Mouse (Mus musculus) hindbrain, postnatal 0 days (tissue): ENCODE data around the gene Zfr. TPM values are rescaled to one million over a fixed set of nuclear protein-coding genes. Genes with fewer than 3 reads are reported as not detected.

Experiments used
- ATAC-seq: fragments of 200-750 bp; cut with Nextera tagmentation; 2 replicates; pipeline ENCODE4 v1.8.0; 2017; ENCODE audit warnings: mild to moderate bottlenecking, moderate TSS enrichment, moderate library complexity
- DNase-seq: peaks from one replicate; pipeline ENCODE4 v3.0.0-alpha.2; 2015; ENCODE audit warnings: low spot score
- H3K27ac ChIP-seq: fragments of 300-500 bp; sonication (generic); 2 replicates; pipeline ENCODE4 v1.5.1; 2014; ENCODE audit warnings: mild to moderate bottlenecking
- H3K27me3 ChIP-seq: fragments of 300-500 bp; sonication (generic); 2 replicates; pipeline ENCODE4 v1.6.1; 2014; ENCODE audit warnings: low read length, mixed read lengths; ENCODE audit not compliant: insufficient read depth
- H3K36me3 ChIP-seq: fragments of 300-500 bp; sonication (generic); 2 replicates; pipeline ENCODE4 v1.6.1; 2014; ENCODE audit warnings: low read length, mixed read lengths; ENCODE audit not compliant: insufficient read depth
- H3K4me1 ChIP-seq: fragments of 300-500 bp; sonication (generic); 2 replicates; pipeline ENCODE4 v1.6.1; 2014; ENCODE audit warnings: antibody characterized with exemption, low read length, mixed read lengths; ENCODE audit not compliant: insufficient read depth
- H3K4me2 ChIP-seq: fragments of 300-500 bp; sonication (generic); 2 replicates; pipeline ENCODE4 v1.6.1; 2014; ENCODE audit warnings: low read depth, mild to moderate bottlenecking, low read length, moderate library complexity, mixed read lengths
- H3K4me3 ChIP-seq: fragments of 300-500 bp; sonication (generic); 2 replicates; pipeline ENCODE4 v1.5.1; 2014; ENCODE audit warnings: low read length
- H3K9ac ChIP-seq: fragments of 300-500 bp; sonication (generic); replicated peaks from 2 replicates; pipeline ENCODE4 v1.6.1; 2014; ENCODE audit warnings: mild to moderate bottlenecking, low read length, moderate library complexity, mixed read lengths
- H3K9me3 ChIP-seq: fragments of 300-500 bp; sonication (generic); 2 replicates; pipeline ENCODE4 v1.6.1; 2016; ENCODE audit warnings: low read length, mixed read lengths
- CTCF ChIP-seq: IDR thresholded peaks from 2 replicates; pipeline ENCODE4 v1.5.1; 2016; ENCODE audit warnings: antibody characterized with exemption, control low read depth, low read depth
- WGBS: fragments of 180-500 bp; shearing (Covaris S2); extraction: QIAGEN DNeasy Blood & Tissue Kit; methylation state at CpG from one replicate; pipeline ENCODE4 v1.1.7; 2014; 5-methylcytosine and 5-hydroxymethylcytosine counted together
- polyA plus RNA-seq: library from polyadenylated mRNA; unstranded; fragments of >200 nt; fragmentation: Nextera tagmentation; extraction: Ambion mirVana; gene quantifications from 2 replicates; pipeline ENCODE4 v1.2.1, GENCODE M21; 2015
- total RNA-seq: library from RNA; depleted of rRNA; stranded (reverse); fragments of >200 nt; gene quantifications from 2 replicates; pipeline ENCODE4 v1.2.3, GENCODE M21; 2014

Gene Zfr
- total and polyA plus RNA-seq, 2 experiments from 2014 or later, result 219 to 281 TPM

DNA sequence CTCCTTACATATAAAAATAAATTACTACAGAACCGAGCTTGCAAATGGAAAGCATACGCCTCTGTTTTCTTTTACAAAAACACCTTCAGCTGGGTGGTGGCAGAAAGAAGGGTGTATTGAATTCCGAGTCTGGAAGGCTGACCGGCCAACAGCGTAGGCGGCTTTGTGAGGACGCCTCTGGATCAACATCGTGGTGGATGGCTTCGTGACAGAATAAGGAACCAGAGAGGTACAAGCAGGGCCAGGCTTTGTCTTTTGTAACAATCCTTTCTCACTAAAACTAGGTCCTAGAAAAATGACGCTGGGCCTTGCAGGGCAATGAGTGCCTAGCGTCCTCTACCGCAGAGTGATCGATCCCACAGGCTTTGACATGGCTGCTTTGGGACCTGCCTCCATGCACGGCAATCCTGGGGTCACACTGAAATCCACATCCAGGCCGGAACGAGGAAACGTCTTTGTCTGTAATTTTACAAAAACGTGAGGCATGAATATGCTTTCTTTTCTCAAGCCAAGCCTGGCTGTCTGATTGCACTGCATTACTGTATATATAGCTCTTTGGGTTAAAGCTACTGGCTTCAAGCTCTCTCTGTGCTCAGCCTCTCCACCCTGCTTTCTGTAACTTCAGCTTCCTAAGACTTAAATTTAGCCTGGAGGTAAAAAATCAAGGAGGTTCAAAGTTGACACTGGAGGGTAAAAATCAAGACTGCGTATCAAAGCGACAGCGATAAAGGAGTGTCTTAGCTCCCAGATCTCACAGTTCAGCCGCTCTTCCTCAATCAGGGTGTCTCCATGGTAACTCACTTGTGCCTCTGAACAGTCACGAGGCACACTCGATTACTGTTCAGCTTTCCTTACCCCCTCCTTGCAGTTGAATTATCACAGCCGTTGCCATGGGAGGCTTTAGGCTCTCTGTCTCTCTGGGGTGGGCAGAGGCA, 24.3 kb upstream of the Zfr start:
- WGBS, result 28% methylated on average over 25 of the region's 25 CpGs
- H3K9me3 ChIP-seq, result no peaks in the 10 kb centered on the region
- no peak overlapping the region for H3K9ac ChIP-seq
- H3K27ac ChIP-seq, result peak overlapping the region; percentile 73
- peak; percentile 81 for DNase-seq
- H3K36me3 ChIP-seq, result no peaks in the 10 kb centered on the region
- no peaks in the 10 kb centered on the region for H3K27me3 ChIP-seq
- peaks cover 4% of the 10 kb centered on the region; the same call in 1 of the 2 replicates for H3K4me1 ChIP-seq
- no peak overlapping the region for H3K4me3 ChIP-seq
- ATAC-seq, result peak; percentile 95
- peak overlapping the region; percentile 0; the same call in 1 of the 2 replicates for H3K4me2 ChIP-seq
- TF ChIP-seq CTCF, result no peak

DNA sequence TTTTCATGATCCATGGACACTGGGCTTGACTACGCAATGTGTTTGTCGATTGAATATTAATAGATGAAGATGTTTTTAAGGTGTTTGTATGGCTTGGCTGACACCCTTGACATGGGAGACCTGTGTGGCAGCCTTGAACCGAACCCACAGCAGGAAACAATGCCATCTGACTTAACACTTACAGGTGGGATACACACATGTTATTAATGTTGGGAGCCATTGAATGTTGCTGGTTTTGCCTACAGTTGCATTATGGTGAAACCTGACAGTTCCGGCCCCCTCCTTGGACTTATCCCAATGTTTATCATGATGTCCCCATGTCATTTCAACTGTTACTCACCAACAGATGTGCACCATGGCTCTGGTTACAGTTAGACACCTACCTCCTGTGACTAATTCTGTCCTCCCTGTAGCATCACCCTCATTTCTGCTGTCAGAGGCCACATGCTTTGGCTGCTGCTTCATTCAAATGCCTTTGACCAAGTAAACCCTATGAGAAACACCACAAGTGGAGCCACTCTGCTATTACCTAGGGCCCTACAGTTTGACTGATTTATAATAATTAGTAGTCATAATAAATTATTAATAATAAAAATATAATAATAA, 23.6 kb upstream of the Zfr start:
- Histone ChIP-seq H3K27ac (peak overlapping the region; percentile 73), H3K27me3 (no peaks in the 10 kb centered on the region), H3K4me1 (peaks cover 4% of the 10 kb centered on the region; the same call in 1 of the 2 replicates), H3K4me3 (no peak overlapping the region), H3K9ac (no peak overlapping the region), H3K36me3 (no peaks in the 10 kb centered on the region), H3K4me2 (no peak overlapping the region), H3K9me3 (no peaks in the 10 kb centered on the region)
- DNase-seq, result no peak
- TF ChIP-seq CTCF, result no peak
- no peak for ATAC-seq
- 38% methylated on average over 4 of the region's 4 CpGs for WGBS

- H3K27ac ChIP-seq, result no peak overlapping the region
Measured at GRCm38 (mm10) chr15:12096447-12096846, 21.2 kb upstream of the Zfr start.

DNA sequence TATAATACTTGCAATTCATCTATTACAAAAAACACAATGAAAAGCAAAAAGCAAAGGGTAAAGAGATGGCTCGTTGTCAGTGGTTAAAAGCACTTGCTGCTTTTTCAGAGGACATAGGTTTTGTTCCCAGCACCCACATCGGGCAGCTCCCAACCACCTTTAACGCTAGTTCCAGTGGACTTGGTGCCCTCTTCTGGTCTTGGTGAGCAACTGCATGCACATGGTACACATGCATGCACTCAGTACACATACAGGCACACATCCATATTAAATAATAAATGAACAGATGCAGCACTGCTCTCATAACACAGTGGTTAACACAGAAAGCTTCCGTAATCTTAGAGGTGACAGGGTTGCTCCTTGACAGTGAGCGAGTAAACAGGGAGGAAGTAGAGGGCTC, 20.3 kb upstream of the Zfr start:
- Histone ChIP-seq H3K27ac (no peak overlapping the region), H3K4me1 (peaks cover 4% of the 10 kb centered on the region; the same call in 1 of the 2 replicates), H3K27me3 (no peaks in the 10 kb centered on the region), H3K4me2 (no peak overlapping the region), H3K9ac (no peak overlapping the region), H3K4me3 (no peak overlapping the region), H3K9me3 (no peaks in the 10 kb centered on the region), H3K36me3 (no peaks in the 10 kb centered on the region)
- DNase-seq (no peak), ATAC-seq (no peak)
- TF ChIP-seq CTCF, result peak; percentile 37
- 94% methylated on average over 5 of the region's 5 CpGs for WGBS

More at GRCm38 (mm10) chr15:12096447-12096846, 21.2 kb upstream of the Zfr start:
- no peak for TF ChIP-seq CTCF
- 68% methylated on average over 4 of the region's 4 CpGs for WGBS
- Histone ChIP-seq H3K9me3 (no peaks in the 10 kb centered on the region), H3K4me2 (no peak overlapping the region), H3K36me3 (no peaks in the 10 kb centered on the region), H3K27me3 (no peaks in the 10 kb centered on the region), H3K9ac (no peak overlapping the region), H3K4me1 (peaks cover 4% of the 10 kb centered on the region; the same call in 1 of the 2 replicates), H3K4me3 (no peak overlapping the region)
- ATAC-seq, result no peak
- peak; percentile 34 for DNase-seq

DNA sequence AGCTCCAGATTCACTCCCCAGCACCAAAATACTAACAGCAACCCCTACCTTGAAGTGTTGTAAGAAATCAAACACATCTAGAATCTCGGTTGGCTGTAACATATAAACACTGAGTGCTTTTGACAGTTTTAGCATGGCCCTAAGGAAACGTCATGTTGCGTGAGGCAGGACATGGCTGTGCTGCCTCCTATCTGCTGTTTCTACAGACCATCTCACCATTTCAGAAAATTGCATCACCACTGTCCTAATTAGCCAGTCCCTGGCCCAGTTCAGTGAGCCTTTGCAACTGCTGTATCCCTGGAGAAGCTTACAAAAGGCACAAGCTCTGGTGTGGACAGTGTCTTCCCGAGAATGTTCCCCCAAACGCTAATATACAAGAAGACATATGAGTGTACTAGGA, 16.7 kb upstream of the Zfr start:
- 76% methylated on average over 5 of the region's 5 CpGs for WGBS
- TF ChIP-seq CTCF, result no peak
- DNase-seq, result no peak

GRCm38 (mm10) chr15:12103763-12104162, 13.9 kb upstream of the Zfr start:
- H3K4me3 ChIP-seq, result no peak overlapping the region
- TF ChIP-seq CTCF, result no peak
- no peak overlapping the region for H3K4me2 ChIP-seq
- no peaks in the 10 kb centered on the region for H3K9me3 ChIP-seq
- no peaks in the 10 kb centered on the region for H3K4me1 ChIP-seq
- H3K27ac ChIP-seq, result no peak overlapping the region
- H3K27me3 ChIP-seq, result no peaks in the 10 kb centered on the region
- ATAC-seq (no peak), DNase-seq (no peak)
- 50% methylated on average over 3 of the region's 3 CpGs for WGBS
- H3K9ac ChIP-seq, result no peak overlapping the region
- no peaks in the 10 kb centered on the region for H3K36me3 ChIP-seq

More for the DNA sequence above, 16.7 kb upstream of the Zfr start:
- Histone ChIP-seq H3K36me3 (no peaks in the 10 kb centered on the region), H3K4me1 (no peaks in the 10 kb centered on the region), H3K27ac (no peak overlapping the region), H3K9ac (no peak overlapping the region), H3K9me3 (no peaks in the 10 kb centered on the region), H3K4me2 (no peak overlapping the region), H3K27me3 (no peaks in the 10 kb centered on the region), H3K4me3 (no peak overlapping the region)
- ATAC-seq, result no peak
